In the genomic region with DNA sequence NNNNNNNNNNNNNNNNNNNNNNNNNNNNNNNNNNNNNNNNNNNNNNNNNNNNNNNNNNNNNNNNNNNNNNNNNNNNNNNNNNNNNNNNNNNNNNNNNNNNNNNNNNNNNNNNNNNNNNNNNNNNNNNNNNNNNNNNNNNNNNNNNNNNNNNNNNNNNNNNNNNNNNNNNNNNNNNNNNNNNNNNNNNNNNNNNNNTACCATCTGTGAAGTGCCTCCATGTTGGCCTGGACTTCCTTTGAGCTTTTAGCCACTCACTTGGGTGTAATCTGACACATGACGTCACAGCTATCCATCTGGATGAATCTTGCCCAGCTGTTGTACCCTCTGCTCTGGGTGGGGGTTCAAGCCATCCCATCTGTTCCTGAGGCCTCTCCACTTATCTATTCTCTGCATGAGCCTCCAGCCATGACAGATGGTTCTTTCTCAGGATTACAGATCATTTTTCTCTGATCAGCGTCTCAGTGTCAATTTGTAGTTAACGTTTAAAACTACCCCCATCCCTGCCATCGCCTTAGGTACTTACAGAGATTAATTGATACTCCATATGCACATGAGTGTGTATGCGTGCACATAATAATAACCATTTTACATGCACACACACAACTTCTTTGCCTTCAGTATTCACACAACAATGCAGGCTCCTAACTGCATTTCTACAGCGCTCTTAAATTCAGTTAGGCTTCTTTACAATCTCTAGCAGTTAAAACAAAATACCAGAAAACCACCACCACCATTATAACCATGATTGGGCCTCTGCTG, we compare ENCODE assay signal across 15 mouse cellular contexts.
DNase-seq lines count a peak whose midpoint lies in the region; ATAC-seq and TF ChIP-seq lines count a peak whose summit lies in the region.
"Had no signal": no experiment of that assay in that cellular context is flagged by ENCODE, and none has a peak within 500 bp of the region (broad histone marks: within the 10 kb centered on the region; RNA-seq: fewer than 3 reads in every experiment).

No protein-coding gene starts in this region.

- H3K27me3 ChIP-seq in liver, embryonic 12.5 days (replicated peaks), result 0 out of 2 replicates have a peak, but pooled peaks cover 5% of the 10 kb centered on the region
- H3K27me3 ChIP-seq in forebrain, postnatal 0 days (ENCODE audit: insufficient read depth, low read length), result no peaks in the 10 kb centered on the region
- no peaks in the 10 kb centered on the region; the same call in 1 of the 2 replicates for H3K27me3 ChIP-seq in midbrain, embryonic 11.5 days (ENCODE audit: control insufficient read depth, insufficient read depth, low read length)

- 62% methylated on average over 6 of the region's 6 CpGs for WGBS in liver, embryonic 12.5 days (ENCODE audit: insufficient replicate concordance)
- 64% methylated on average over 6 of the region's 6 CpGs for WGBS in forebrain, postnatal 0 days
- 71% methylated on average over 6 of the region's 6 CpGs for WGBS in midbrain, embryonic 11.5 days

- H3K36me3 ChIP-seq in liver, embryonic 12.5 days, result no peaks in the 10 kb centered on the region
- H3K36me3 ChIP-seq in forebrain, postnatal 0 days (ENCODE audit: insufficient read depth), result no peaks in the 10 kb centered on the region
- H3K36me3 ChIP-seq in midbrain, embryonic 11.5 days (ENCODE audit: control insufficient read depth, insufficient read depth, low read length), result no peaks in the 10 kb centered on the region

- peak; percentile 64; the same call in 1 of the 2 replicates for ATAC-seq in liver, embryonic 12.5 days
- peak; percentile 27; the same call in 1 of the 2 replicates for ATAC-seq in forebrain, postnatal 0 days
- peak; percentile 77 for ATAC-seq in midbrain, embryonic 11.5 days (ENCODE audit: low FRiP score)
- ATAC-seq: CD4-positive, CD25-positive, alpha-beta regulatory T cell, adult 4 months had no signal

- no peak overlapping the region for H3K4me2 ChIP-seq in liver, embryonic 12.5 days
- H3K4me2 ChIP-seq in forebrain, postnatal 0 days (ENCODE audit: low read depth), result no peak overlapping the region
- H3K4me2 ChIP-seq in midbrain, embryonic 11.5 days, result no peak overlapping the region
- H3K4me2 ChIP-seq: lung, embryonic 14.5 days had no signal

- 0 out of 2 replicates have a peak, but pooled peaks cover 3% of the 10 kb centered on the region for H3K4me1 ChIP-seq in liver, embryonic 12.5 days
- H3K4me1 ChIP-seq in forebrain, postnatal 0 days (ENCODE audit: insufficient read depth), result no peaks in the 10 kb centered on the region
- no peaks in the 10 kb centered on the region for H3K4me1 ChIP-seq in midbrain, embryonic 11.5 days (ENCODE audit: control insufficient read depth, insufficient read depth, low read length)

- no peak for DNase-seq in liver
- no peak for DNase-seq in forebrain, postnatal 0 days
- peak; percentile 77 for DNase-seq in midbrain, embryonic 11.5 days (ENCODE audit: low spot score, missing footprints)
- DNase-seq in retina, postnatal 1 day, result peak; percentile 87
- no peak for DNase-seq in left cerebral cortex, adult 9 months (ENCODE audit: low spot score in 2 of 2)
- no peak for DNase-seq in kidney, postnatal 25 days
- DNase-seq in thymus, postnatal 25 days, result no peak
- DNase-seq: adrenal gland, adult 2 months; heart, adult 18-20 months; heart, postnatal 36 days; lung, embryonic 14.5 days; right cerebral cortex, postnatal 4 days had no signal

- no peak for TF ChIP-seq CTCF in forebrain, postnatal 0 days (IDR thresholded peaks at IDR 0.05; ENCODE audit: low read depth)

- H3K27ac ChIP-seq in liver, embryonic 12.5 days, result no peak overlapping the region
- H3K27ac ChIP-seq in forebrain, postnatal 0 days (ENCODE audit: low read depth, low read length), result no peak overlapping the region
- no peak overlapping the region for H3K27ac ChIP-seq in midbrain, embryonic 11.5 days (ENCODE audit: low read depth, low read length)
- H3K27ac ChIP-seq: kidney, postnatal 0 days had no signal

- no peak overlapping the region for H3K9ac ChIP-seq in liver, embryonic 12.5 days
- no peak overlapping the region for H3K9ac ChIP-seq in forebrain, postnatal 0 days
- H3K9ac ChIP-seq in midbrain, embryonic 11.5 days (ENCODE audit: low read length), result no peak overlapping the region
- H3K9ac ChIP-seq: lung, embryonic 14.5 days had no signal

- H3K4me3 ChIP-seq in liver, embryonic 12.5 days, result no peak overlapping the region
- H3K4me3 ChIP-seq in forebrain, postnatal 0 days (ENCODE audit: low read depth, low read length), result no peak overlapping the region
- no peak overlapping the region for H3K4me3 ChIP-seq in midbrain, embryonic 11.5 days (ENCODE audit: low read depth, low read length)

- no peaks in the 10 kb centered on the region for H3K9me3 ChIP-seq in liver, embryonic 12.5 days (replicated peaks)
- H3K9me3 ChIP-seq in forebrain, postnatal 0 days (ENCODE audit: low read length), result no peaks in the 10 kb centered on the region
- H3K9me3 ChIP-seq in midbrain, embryonic 11.5 days (ENCODE audit: control insufficient read depth, low read length), result no peaks in the 10 kb centered on the region

Comparison
In these comparisons a context has a peak if more than half of its experiments do, and no peak if none do; other contexts are left out.
1. ATAC-seq: peak in every context shown above with its lines; median percentile 77 in midbrain, embryonic 11.5 days; 64 in liver, embryonic 12.5 days; 27 in forebrain, postnatal 0 days.
2. DNase-seq: peak in midbrain, embryonic 11.5 days (single experiment) and retina, postnatal 1 day (single experiment); none in liver (single experiment), forebrain, postnatal 0 days (single experiment), left cerebral cortex, adult 9 months (0 of 2), kidney, postnatal 25 days (0 of 2) and thymus, postnatal 25 days (single experiment).